In genomic region chr9:54816508-54817201, GRCm38 (mm10) we compare ENCODE assay signal across 13 mouse cellular contexts. TPM values are rescaled to one million over a fixed set of nuclear protein-coding genes. Genes with fewer than 3 reads are reported as not detected.
A peak's percentile ranks its signal among the peaks of the same experiment; 100 is the strongest.
DNase-seq lines count a peak whose midpoint lies in the region; ATAC-seq and TF ChIP-seq lines count a peak whose summit lies in the region.
"Had no signal": no experiment of that assay in that cellular context is flagged by ENCODE, and none has a peak within 500 bp of the region (broad histone marks: within the 10 kb centered on the region; RNA-seq: fewer than 3 reads in every experiment).

No protein-coding gene starts in this region.

- DNase-seq in forebrain, embryonic 11.5 days (ENCODE audit: low spot score): no peak
- DNase-seq in lung, postnatal 10 days: peak; percentile 14
- no peak for DNase-seq in lung, adult 2 months
- DNase-seq in limb, embryonic 10.5 days (ENCODE audit: low spot score): no peak
- no peak for DNase-seq in spleen, postnatal 10 days (ENCODE audit: low spot score in 2 of 2)
- no peak for DNase-seq in thymus, adult 2 months
- no peak for DNase-seq in ovary, postnatal 14 days (ENCODE audit: low spot score)
- DNase-seq: B cell, adult 2 months; kidney, adult 11 months had no signal

- no peak overlapping the region for H3K4me3 ChIP-seq in forebrain, embryonic 13.5 days
- no peak overlapping the region for H3K4me3 ChIP-seq in forebrain, embryonic 11.5 days (ENCODE audit: low read depth, low read length)
- H3K4me3 ChIP-seq in lung, adult 2 months (replicated peaks; ENCODE audit: extremely low read depth, low read depth, low read length): no peak overlapping the region
- H3K4me3 ChIP-seq in limb, embryonic 10.5 days: no peak overlapping the region
- H3K4me3 ChIP-seq in thymus, adult 2 months (ENCODE audit: control insufficient read depth, insufficient read depth, low read length): no peak overlapping the region
- H3K4me3 ChIP-seq: heart, embryonic 13.5 days; limb, embryonic 15.5 days; myocyte had no signal

- 64% methylated on average over 10 of the region's 10 CpGs for WGBS in forebrain, embryonic 13.5 days
- WGBS in forebrain, embryonic 11.5 days: 59% methylated on average over 10 of the region's 10 CpGs
- WGBS in lung, adult 2 months: 64% methylated on average over 10 of the region's 10 CpGs
- WGBS in limb, embryonic 10.5 days: 46% methylated on average over 10 of the region's 10 CpGs
- WGBS in thymus, adult 2 months: 89% methylated on average over 10 of the region's 10 CpGs

- H3K9me3 ChIP-seq in forebrain, embryonic 13.5 days (replicated peaks): no peaks in the 10 kb centered on the region
- H3K9me3 ChIP-seq in forebrain, embryonic 11.5 days (ENCODE audit: control insufficient read depth, low read length): no peaks in the 10 kb centered on the region
- no peaks in the 10 kb centered on the region for H3K9me3 ChIP-seq in limb, embryonic 10.5 days (replicated peaks)
- H3K9me3 ChIP-seq: heart, embryonic 13.5 days; limb, embryonic 15.5 days had no signal

- 0 out of 2 replicates have a peak overlapping the region, but pooled peaks have one; percentile 10 for H3K27ac ChIP-seq in forebrain, embryonic 13.5 days
- no peak overlapping the region for H3K27ac ChIP-seq in forebrain, embryonic 11.5 days (ENCODE audit: low read depth, low read length)
- peak overlapping the region; percentile 82 for H3K27ac ChIP-seq in limb, embryonic 10.5 days
- no peak overlapping the region for H3K27ac ChIP-seq in thymus, adult 2 months (ENCODE audit: control insufficient read depth, insufficient read depth, low read length)
- H3K27ac ChIP-seq: heart, embryonic 13.5 days; limb, embryonic 15.5 days had no signal

- no peaks in the 10 kb centered on the region for H3K36me3 ChIP-seq in forebrain, embryonic 13.5 days (ENCODE audit: poor library complexity, severe bottlenecking)
- no peaks in the 10 kb centered on the region for H3K36me3 ChIP-seq in forebrain, embryonic 11.5 days (ENCODE audit: control insufficient read depth, insufficient read depth, low read length)
- no peaks in the 10 kb centered on the region for H3K36me3 ChIP-seq in limb, embryonic 10.5 days
- no peaks in the 10 kb centered on the region for H3K36me3 ChIP-seq in thymus, adult 2 months (ENCODE audit: control insufficient read depth, insufficient read depth, low read length)
- H3K36me3 ChIP-seq: heart, embryonic 13.5 days; limb, embryonic 15.5 days had no signal

- no peak for ATAC-seq in forebrain, embryonic 13.5 days
- ATAC-seq in forebrain, embryonic 11.5 days (replicated peaks; ENCODE audit: low FRiP score): no peak

- no peak for TF ChIP-seq CTCF in lung, adult 2 months (IDR thresholded peaks at IDR 0.05; ENCODE audit: insufficient read depth, low read length)
- TF ChIP-seq CTCF in thymus, adult 2 months (IDR thresholded peaks at IDR 0.05; ENCODE audit: borderline replicate concordance, control insufficient read depth, extremely low read depth, insufficient read depth, low read length, poor library complexity): no peak

- H3K9ac ChIP-seq in forebrain, embryonic 13.5 days: no peak overlapping the region
- H3K9ac ChIP-seq in forebrain, embryonic 11.5 days (ENCODE audit: low read length): no peak overlapping the region
- H3K9ac ChIP-seq: heart, embryonic 13.5 days; limb, embryonic 15.5 days had no signal

- no peaks in the 10 kb centered on the region for H3K4me1 ChIP-seq in forebrain, embryonic 13.5 days
- H3K4me1 ChIP-seq in forebrain, embryonic 11.5 days (replicated peaks; ENCODE audit: control insufficient read depth, insufficient read depth, low read length): no peaks in the 10 kb centered on the region
- H3K4me1 ChIP-seq in lung, adult 2 months (ENCODE audit: control insufficient read depth, insufficient read depth, low read length): no peaks in the 10 kb centered on the region
- peaks cover 56% of the 10 kb centered on the region for H3K4me1 ChIP-seq in limb, embryonic 10.5 days
- no peaks in the 10 kb centered on the region for H3K4me1 ChIP-seq in thymus, adult 2 months (replicated peaks; ENCODE audit: control insufficient read depth, insufficient read depth, low read length)
- H3K4me1 ChIP-seq: heart, embryonic 13.5 days had no signal

- no peak for TF ChIP-seq POLR2A in lung, adult 2 months (IDR thresholded peaks at IDR 0.05; ENCODE audit: borderline replicate concordance, extremely low read depth, low read depth, low read length)
- TF ChIP-seq POLR2A in thymus, adult 2 months (IDR thresholded peaks at IDR 0.05; ENCODE audit: control insufficient read depth, extremely low read depth, insufficient read depth, low read length, poor library complexity): no peak

- no peak overlapping the region for H3K4me2 ChIP-seq in forebrain, embryonic 13.5 days
- no peak overlapping the region for H3K4me2 ChIP-seq in forebrain, embryonic 11.5 days (ENCODE audit: low read depth, low read length, severe bottlenecking)
- H3K4me2 ChIP-seq: heart, embryonic 13.5 days; limb, embryonic 15.5 days had no signal

- peaks cover 7% of the 10 kb centered on the region; the same call in 1 of the 2 replicates for H3K27me3 ChIP-seq in forebrain, embryonic 13.5 days
- H3K27me3 ChIP-seq in forebrain, embryonic 11.5 days (ENCODE audit: control insufficient read depth, insufficient read depth, low read length): no peaks in the 10 kb centered on the region
- no peaks in the 10 kb centered on the region for H3K27me3 ChIP-seq in limb, embryonic 10.5 days (ENCODE audit: low read depth, poor library complexity, severe bottlenecking)
- H3K27me3 ChIP-seq in thymus, adult 2 months (ENCODE audit: control insufficient read depth, insufficient read depth, low read length): no peaks in the 10 kb centered on the region
- H3K27me3 ChIP-seq: limb, embryonic 15.5 days had no signal

RNA-seq across cellular contexts. Expression of gene Ireb2, which starts 46.9 kb away (rescaled TPM):
- polyA plus RNA-seq in forebrain, embryonic 13.5 days (2015; fragmentation: Nextera tagmentation; extraction: Ambion mirVana): 46.2 and 51.2 TPM in 2 replicates
- polyA plus RNA-seq in forebrain, embryonic 11.5 days (2014; fragmentation: Nextera tagmentation; extraction: Ambion mirVana): 60.1 and 72.5 TPM in 2 replicates
- polyA plus RNA-seq in lung, adult 2 months (2012; rRNA removed): 3.6 and 8.2 TPM in 2 replicates
- 40.6 and 46.7 TPM in 2 replicates for polyA plus RNA-seq in limb, embryonic 10.5 days (2016; fragmentation: Nextera tagmentation; extraction: Ambion mirVana)
- polyA plus RNA-seq in thymus, adult 2 months (2012; rRNA removed): 8.9 and 11.5 TPM in 2 replicates

RNA-seq across cellular contexts. Expression of gene Crabp1, which starts 52.1 kb away (rescaled TPM):
- 34.3 and 44.4 TPM in 2 replicates for polyA plus RNA-seq in forebrain, embryonic 13.5 days (2015; fragmentation: Nextera tagmentation; extraction: Ambion mirVana)
- 219 and 275 TPM in 2 replicates for polyA plus RNA-seq in forebrain, embryonic 11.5 days (2014; fragmentation: Nextera tagmentation; extraction: Ambion mirVana)
- 3.8 and 6.5 TPM in 2 replicates for polyA plus RNA-seq in lung, adult 2 months (2012; rRNA removed)
- 615 and 856 TPM in 2 replicates for polyA plus RNA-seq in limb, embryonic 10.5 days (2016; fragmentation: Nextera tagmentation; extraction: Ambion mirVana)
- polyA plus RNA-seq in thymus, adult 2 months (2012; rRNA removed): 2.8 and 5.4 TPM in 2 replicates

Comparison
In these comparisons a context has a peak if more than half of its experiments do, and no peak if none do; other contexts are left out.
1. H3K27ac ChIP-seq: peak in forebrain, embryonic 13.5 days (single experiment) and limb, embryonic 10.5 days (single experiment); none in forebrain, embryonic 11.5 days (single experiment) and thymus, adult 2 months (single experiment).